Mouse (Mus musculus) kidney, postnatal 25 days (tissue): Measurements from ENCODE around the gene Cd19.
"Not testable (repeated sequence)": the region's sequence is repeated elsewhere in the genome, so short reads cannot be mapped to it uniquely, and the experiment has no call there.

Experiments
- DNase-seq, 2 experiments: peaks; one replicate each; pipeline ENCODE4 v3.0.0; 2021; ENCODE audit warnings: mixed read lengths in 2 of 2

The Cd19 gene

GRCm38 (mm10) chr7:126430167-126430566, 15.5 kb upstream of the Cd19 start:
- no peak for DNase-seq

- no peak for DNase-seq
These were observed 14.8 kb upstream of the Cd19 start for GRCm38 (mm10) chr7:126429503-126429898.

- peak; percentile 97 to 99 for DNase-seq
These were observed 14.2 kb upstream of the Cd19 start, which contains the start of gene Rabep2 for GRCm38 (mm10) chr7:126428631-126429502. Rabep2 (plus strand) TSS chr7:126428759.

- DNase-seq = no peak
These were observed 13.5 kb upstream of the Cd19 start for GRCm38 (mm10) chr7:126428154-126428553.

- DNase-seq = peak; percentile 16 to 50
These were observed 12.7 kb upstream of the Cd19 start for GRCm38 (mm10) chr7:126427323-126427860.

GRCm38 (mm10) chr7:126424161-126424560, 9.5 kb upstream of the Cd19 start:
- DNase-seq = no peak

GRCm38 (mm10) chr7:126421756-126422155, 7.1 kb upstream of the Cd19 start:
- no peak for DNase-seq

GRCm38 (mm10) chr7:126418496-126418895, 3.8 kb upstream of the Cd19 start:
- DNase-seq = no peak

- no peak for DNase-seq
These were observed 2.9 kb upstream of the Cd19 start for GRCm38 (mm10) chr7:126417606-126418005.

- DNase-seq = no peak
These were observed 2.4 kb upstream of the Cd19 start for GRCm38 (mm10) chr7:126417045-126417444.

GRCm38 (mm10) chr7:126416615-126417014, 1.9 kb upstream of the Cd19 start:
- DNase-seq = no peak

- DNase-seq = no peak
These were observed 3.6 kb downstream of the Cd19 start for GRCm38 (mm10) chr7:126411061-126411460.

- no peak for DNase-seq
These were observed 6.0 kb downstream of the Cd19 start for GRCm38 (mm10) chr7:126408686-126409085.

GRCm38 (mm10) chr7:126402518-126402917, 12.2 kb downstream of the Cd19 start:
- DNase-seq = not testable (repeated sequence)

GRCm38 (mm10) chr7:126399548-126399947, 15.1 kb downstream of the Cd19 start:
- peak; percentile 86 to 92 for DNase-seq

- no peak for DNase-seq
These were observed 16.9 kb downstream of the Cd19 start for GRCm38 (mm10) chr7:126397822-126398221.

GRCm38 (mm10) chr7:126397221-126397620, 17.5 kb downstream of the Cd19 start:
- DNase-seq = no peak

- peak; percentile 96 for DNase-seq
These were observed 18.2 kb downstream of the Cd19 start, which contains the start of gene Nfatc2ip for GRCm38 (mm10) chr7:126396298-126397119. Nfatc2ip (minus strand) TSS chr7:126396737.

GRCm38 (mm10) chr7:126392086-126392884, 22.4 kb downstream of the Cd19 start:
- DNase-seq = not testable (repeated sequence)

GRCm38 (mm10) chr7:126388185-126388584, 26.5 kb downstream of the Cd19 start:
- no peak for DNase-seq

GRCm38 (mm10) chr7:126383565-126383964, 31.1 kb downstream of the Cd19 start:
- DNase-seq = no peak
